Mouse (Mus musculus): ENCODE data around the gene Cys1. TPM values are rescaled to one million over a fixed set of nuclear protein-coding genes. Genes with fewer than 3 reads are reported as not detected.
"Not testable (repeated sequence)": the region's sequence is repeated elsewhere in the genome, so short reads cannot be mapped to it uniquely, and the experiment has no call there.

Cys1 gene
- total RNA-seq, 2 experiments from 2014 or later, result 6.8 to 7.5 TPM

- intact Hi-C loops (cut with DNase I; ENCODE audit: low total_unique reads), result no loop called here
- DNase-seq, result peak; percentile 45
Measured at GRCm38 (mm10) chr12:24654065-24654862, 27.3 kb downstream of the Cys1 start.

- intact Hi-C loops (cut with DNase I; ENCODE audit: low total_unique reads), result no loop called here
- DNase-seq, result peak; percentile 97
Measured at GRCm38 (mm10) chr12:24651642-24652342, 29.8 kb downstream of the Cys1 start.

DNA sequence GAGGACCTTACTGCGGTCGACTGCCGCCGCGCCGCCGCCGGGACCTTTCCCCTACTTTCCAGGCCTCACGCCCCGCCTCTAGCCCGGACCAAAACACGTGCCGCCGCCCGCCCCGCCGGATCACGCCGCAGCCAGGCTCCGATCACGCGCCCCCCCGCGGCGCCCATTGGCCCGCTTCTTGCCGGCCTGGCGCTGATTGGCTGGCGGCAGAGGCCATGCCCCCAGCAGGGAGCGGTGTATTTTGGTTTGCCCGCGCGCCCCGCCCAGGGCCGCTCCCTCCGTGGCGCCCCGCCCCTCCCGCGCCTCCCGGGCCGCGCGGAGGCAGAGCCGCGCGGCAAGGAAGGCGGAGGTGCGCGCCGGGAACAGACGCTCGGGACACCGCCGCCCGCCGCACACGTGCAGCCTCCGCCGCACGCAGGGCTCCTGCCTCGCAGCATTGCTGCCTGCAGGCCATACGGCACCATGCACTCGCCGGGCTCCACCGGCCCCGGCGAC lies 30.5 kb downstream of the Cys1 start, which contains the start of gene Klf11:
Gene Klf11 (plus strand): TSS at position 212 of the 495 bp plus-strand sequence.
- intact Hi-C loops (cut with DNase I; ENCODE audit: low total_unique reads), result no loop called here
- peak; percentile 98 for DNase-seq

GRCm38 (mm10) chr12:24650415-24651062 lies 31.1 kb downstream of the Cys1 start:
- intact Hi-C loops (cut with DNase I; ENCODE audit: low total_unique reads), result no loop called here
- DNase-seq, result no peak

GRCm38 (mm10) chr12:24648094-24648493 lies 33.5 kb downstream of the Cys1 start:
- no peak for DNase-seq
- intact Hi-C loops (cut with DNase I; ENCODE audit: low total_unique reads), result no loop called here

- DNase-seq, result no peak
- intact Hi-C loops (cut with DNase I; ENCODE audit: low total_unique reads), result no loop called here
Measured at GRCm38 (mm10) chr12:24645901-24646300, 35.7 kb downstream of the Cys1 start.

DNA sequence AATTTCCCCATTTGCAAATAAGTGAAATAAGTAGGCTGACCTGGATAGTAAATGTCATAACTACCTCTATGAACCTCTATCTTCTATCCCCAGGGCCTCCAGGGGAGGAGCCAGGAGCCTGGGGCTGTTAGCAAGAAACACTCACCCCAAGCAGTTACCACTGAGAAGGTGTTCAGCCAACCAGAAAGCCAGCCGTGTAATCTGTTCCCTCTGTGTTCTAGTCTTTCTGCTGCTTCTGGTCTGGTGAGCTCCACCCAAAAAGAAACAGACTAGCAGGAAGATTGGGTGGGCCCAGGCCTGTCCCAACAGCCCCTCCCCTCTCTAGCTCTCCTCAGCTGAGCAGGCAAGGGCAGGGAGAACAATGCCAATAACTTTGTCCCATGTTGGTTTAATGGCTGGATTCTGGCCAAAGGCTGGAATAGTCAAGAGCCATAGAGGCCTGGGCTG lies 37.5 kb downstream of the Cys1 start:
- no peak for DNase-seq
- intact Hi-C loops (cut with DNase I; ENCODE audit: low total_unique reads), result no loop called here

DNA sequence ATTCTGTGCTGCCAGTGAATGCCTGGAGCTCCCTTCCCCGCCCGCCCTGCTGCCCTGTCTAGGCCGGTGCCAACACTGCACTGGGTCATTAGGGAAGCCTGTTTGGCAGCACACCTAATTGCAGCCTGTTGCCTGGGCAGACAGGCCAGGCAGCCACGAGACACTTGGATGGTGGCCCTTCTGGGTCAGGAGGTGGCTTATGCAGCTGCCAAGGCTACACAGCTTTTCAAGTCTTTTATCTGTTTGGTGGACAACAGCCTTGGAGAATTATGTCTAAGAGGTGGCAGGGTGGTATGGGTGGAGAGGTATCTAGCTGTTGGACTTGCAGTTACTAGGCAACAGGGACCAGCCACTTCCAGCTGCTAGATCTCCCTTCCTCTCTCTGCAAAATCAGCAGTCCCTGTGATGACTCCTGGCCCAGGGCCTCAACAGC lies 39.2 kb downstream of the Cys1 start:
- DNase-seq, result peak; percentile 68
- intact Hi-C loops (cut with DNase I; ENCODE audit: low total_unique reads), result no loop called here

GRCm38 (mm10) chr12:24638787-24639186 lies 42.8 kb downstream of the Cys1 start:
- not testable (repeated sequence) for DNase-seq
- intact Hi-C loops (cut with DNase I; ENCODE audit: low total_unique reads), result loop anchor here (10.0 kb wide), 1 partner anchor 316 kb away; no protein-coding TSS in a partner anchor

DNA sequence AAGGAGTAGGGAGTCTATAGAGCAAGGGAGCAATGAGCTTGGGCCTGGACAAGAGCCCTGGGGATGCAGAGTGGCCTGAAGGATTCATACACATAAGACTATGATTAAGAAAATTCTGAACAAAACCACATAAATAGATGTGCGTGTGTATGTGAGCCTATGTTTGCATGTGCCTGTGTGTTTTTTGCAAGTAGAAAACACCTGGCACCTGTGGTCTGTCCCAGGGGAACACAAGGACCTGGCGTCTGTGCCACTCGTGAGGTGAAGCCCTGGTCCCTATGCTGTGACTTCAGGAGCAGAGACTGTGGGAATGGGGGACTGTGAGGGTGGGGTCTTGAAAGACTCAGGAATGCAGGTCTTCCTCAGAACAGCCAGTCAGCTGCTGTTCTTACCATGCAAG lies 47.0 kb downstream of the Cys1 start:
- intact Hi-C loops (cut with DNase I; ENCODE audit: low total_unique reads), result loop anchor here (10.0 kb wide), 1 partner anchor 320 kb away; no protein-coding TSS in a partner anchor
- DNase-seq, result no peak

- intact Hi-C loops (cut with DNase I; ENCODE audit: low total_unique reads), result loop anchor here (10.0 kb wide), 1 partner anchor 321 kb away; no protein-coding TSS in a partner anchor
Measured at GRCm38 (mm10) chr12:24634212-24634611, 47.4 kb downstream of the Cys1 start.

DNA sequence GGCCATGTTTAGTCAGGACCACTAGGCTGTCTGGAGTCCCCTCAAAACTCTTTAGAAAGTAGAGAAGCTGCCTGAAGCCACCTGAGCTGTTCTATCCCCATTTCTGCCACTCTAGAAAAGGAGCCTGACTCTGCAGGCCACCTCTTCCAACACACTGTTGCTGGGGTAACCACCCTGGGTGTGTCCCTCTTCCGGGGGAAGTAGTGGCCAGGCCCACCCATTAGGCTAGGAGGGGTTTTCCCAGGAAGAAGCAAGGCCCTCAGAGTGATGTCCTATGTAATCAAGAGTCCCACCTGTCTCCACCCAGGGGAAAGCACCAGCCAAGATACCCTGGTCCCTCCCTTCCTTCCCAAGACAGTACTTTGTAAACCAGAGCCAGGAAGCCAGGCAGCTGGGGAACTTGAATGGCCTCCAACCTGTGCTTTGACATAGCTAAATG lies 47.8 kb downstream of the Cys1 start:
- peak; percentile 25 for DNase-seq
- intact Hi-C loops (cut with DNase I; ENCODE audit: low total_unique reads), result loop anchor here (10.0 kb wide), 1 partner anchor 321 kb away; no protein-coding TSS in a partner anchor

More at GRCm38 (mm10) chr12:24634212-24634611, 47.4 kb downstream of the Cys1 start:
- no peak for DNase-seq

DNA sequence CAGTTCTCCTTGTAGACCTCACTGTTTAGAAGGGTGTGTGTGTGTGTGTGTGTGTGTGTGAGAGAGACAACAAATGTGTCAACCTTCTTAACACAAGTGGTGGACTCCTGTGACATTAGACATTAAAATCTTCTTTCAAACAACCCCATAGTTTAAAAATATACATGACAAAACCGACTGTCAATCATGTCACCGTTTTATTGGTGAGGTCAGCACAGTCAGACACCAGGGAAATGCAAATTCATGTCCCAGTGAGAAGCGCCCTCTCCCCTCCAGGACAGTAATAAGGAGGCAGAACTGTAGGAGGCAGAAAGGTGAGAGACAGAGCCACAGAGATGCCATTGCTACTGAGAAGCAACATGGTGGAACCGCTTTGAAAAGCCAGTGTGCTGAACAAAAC lies 49.2 kb downstream of the Cys1 start:
- DNase-seq, result no peak
- intact Hi-C loops (cut with DNase I; ENCODE audit: low total_unique reads), result loop anchor here (10.0 kb wide), 1 partner anchor 322 kb away; no protein-coding TSS in a partner anchor

DNA sequence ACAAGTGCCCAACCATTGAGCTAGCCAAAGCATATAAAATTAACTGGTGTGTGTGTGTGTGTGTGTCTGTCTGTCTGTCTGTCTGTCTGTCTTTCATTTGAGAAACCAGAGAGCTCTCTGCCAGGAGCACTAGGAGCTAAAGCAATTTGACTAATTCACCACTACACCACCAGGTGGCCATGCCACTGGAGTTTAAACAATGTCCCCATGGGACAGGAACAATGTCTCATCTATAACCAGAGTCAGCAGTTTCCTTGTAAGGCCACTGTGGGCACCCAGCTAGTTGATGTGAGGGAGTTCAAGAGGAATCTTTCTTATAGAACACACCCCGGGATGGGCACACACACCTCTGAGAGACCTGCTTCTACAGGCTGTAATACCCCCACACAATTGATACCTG lies 51.4 kb downstream of the Cys1 start:
- intact Hi-C loops (cut with DNase I; ENCODE audit: low total_unique reads), result loop anchor here (10.0 kb wide), 1 partner anchor 325 kb away; no protein-coding TSS in a partner anchor
- DNase-seq, result no peak

GRCm38 (mm10) chr12:24627215-24627614 lies 54.4 kb downstream of the Cys1 start:
- DNase-seq, result no peak

DNA sequence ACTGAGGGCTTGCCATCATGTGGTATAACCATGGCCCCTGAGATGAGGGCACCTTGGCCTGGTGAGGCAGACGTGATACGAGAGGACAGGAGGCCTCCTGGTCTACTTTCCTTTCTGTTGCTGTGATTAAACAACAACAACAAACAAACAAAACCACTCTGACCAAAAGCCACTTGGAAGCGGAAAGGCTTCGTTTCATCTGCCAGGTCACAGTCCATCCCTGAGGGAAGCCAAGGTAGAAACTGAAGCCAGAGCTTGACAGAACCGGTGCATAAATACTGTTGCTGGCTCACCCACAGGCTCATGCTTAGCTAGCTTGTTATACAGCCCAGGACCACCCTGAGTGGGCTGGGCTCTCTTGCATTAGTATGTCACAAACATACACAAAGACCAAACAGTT lies 55.2 kb downstream of the Cys1 start:
- no peak for DNase-seq
- intact Hi-C loops (cut with DNase I; ENCODE audit: low total_unique reads), result no loop called here

More at GRCm38 (mm10) chr12:24627215-24627614, 54.4 kb downstream of the Cys1 start:
- intact Hi-C loops (cut with DNase I; ENCODE audit: low total_unique reads), result no loop called here

DNA sequence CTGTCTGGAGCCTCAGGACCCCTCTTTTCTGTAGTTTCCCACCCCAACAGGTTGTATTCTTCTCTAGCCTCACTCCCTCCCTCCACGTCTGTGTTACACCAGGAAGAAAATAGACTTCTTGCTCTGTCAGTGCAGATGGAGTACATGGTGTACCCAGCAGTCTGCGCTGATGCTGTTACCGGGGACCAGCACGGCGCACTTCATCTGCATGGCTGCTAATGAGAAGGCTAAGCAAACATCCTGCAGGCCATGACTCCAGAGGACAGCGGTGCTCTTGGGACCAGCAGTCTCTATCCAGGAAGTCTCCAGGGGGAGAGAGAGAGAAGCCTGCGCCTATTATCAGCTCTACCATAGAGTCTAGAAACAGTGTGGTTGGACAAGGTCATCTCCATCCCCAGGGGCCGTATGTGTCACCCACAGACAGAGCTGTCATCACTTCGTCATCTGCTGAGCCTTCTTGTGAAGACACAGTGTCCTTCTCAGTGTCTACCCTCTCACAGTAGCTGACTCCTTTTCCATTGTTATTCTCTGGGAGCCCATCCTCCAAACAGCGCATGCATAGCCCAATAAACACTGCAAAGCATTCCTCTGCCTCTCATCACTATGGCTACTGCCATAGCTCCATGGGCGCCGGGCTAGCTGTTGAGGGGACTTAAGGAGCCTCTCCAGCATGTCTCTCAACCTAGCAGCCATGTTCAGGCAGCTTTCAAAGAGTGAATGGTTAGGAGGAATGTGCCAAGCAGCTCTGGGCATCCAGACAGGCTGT lies 57.9 kb downstream of the Cys1 start:
- intact Hi-C loops (cut with DNase I; ENCODE audit: low total_unique reads), result no loop called here

DNA sequence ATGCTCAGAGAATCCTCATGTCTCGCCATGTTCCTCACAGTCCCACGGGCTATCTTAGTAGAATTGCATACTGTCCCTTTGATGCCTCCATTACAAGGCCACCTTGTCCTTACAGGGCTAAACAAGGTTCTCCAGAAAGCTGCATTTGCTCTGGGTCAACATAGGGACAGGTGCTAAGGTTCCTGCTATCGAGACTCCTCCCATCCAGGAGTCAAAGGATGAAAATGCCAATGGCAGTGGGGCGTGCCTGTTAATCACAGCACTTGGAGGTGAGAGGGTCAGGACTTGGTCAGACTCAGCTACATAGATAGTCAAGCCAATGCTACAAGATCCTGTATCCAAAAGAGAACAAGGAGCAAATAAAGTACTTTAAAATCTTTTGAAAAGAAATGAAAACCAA lies 62.2 kb downstream of the Cys1 start:
- intact Hi-C loops (cut with DNase I; ENCODE audit: low total_unique reads), result no loop called here
- no peak for DNase-seq

More for the DNA sequence above, 57.9 kb downstream of the Cys1 start:
- DNase-seq, result no peak
